ENCODE assay signal across 8 mouse cellular contexts in the genomic region with DNA sequence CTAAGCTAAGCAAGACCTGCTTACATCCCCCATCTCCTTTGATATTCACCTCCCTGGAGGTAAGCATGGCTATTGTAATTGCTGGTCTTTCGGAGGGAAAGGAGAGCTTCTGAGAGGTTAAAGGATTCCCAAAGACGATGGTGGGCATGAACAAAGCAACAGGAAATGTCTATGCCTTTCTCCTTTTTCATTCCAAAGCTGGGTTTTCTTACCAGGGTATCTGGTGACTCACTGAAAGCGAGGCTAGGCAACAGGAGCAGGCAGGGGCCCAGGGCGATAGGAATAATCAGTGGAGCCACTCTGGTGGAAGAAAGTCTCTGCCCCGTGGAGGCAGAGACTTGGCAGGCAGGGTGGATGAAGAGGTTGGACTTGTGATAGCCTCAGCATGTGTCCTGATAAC. TPM values are rescaled to one million over a fixed set of nuclear protein-coding genes. Genes with fewer than 3 reads are reported as not detected.
DNase-seq lines count a peak whose midpoint lies in the region; ATAC-seq and TF ChIP-seq lines count a peak whose summit lies in the region.

Gene Rerg, minus strand, starts transcription at position 272 of the 400 bp plus-strand sequence.

- H3K36me3 ChIP-seq in testis, adult 2 months (ENCODE audit: control insufficient read depth, insufficient read depth, low read length): no peaks in the 10 kb centered on the region
- H3K36me3 ChIP-seq in limb, embryonic 12.5 days: no peaks in the 10 kb centered on the region

- no peak for DNase-seq in frontal cortex, adult 2 months (ENCODE audit: extremely low spot score in 1 of 2, low spot score in 1 of 2)
- DNase-seq in testis, postnatal 14 days (ENCODE audit: low spot score): no peak
- DNase-seq in B cell, adult 2 months: no peak
- DNase-seq in left cerebral cortex, postnatal 4 days: no peak
- no peak for DNase-seq in left cerebral cortex, adult 18-20 months (ENCODE audit: low spot score in 2 of 2)

- no peak for TF ChIP-seq CTCF in testis, adult 2 months (IDR thresholded peaks at IDR 0.05; ENCODE audit: control insufficient read depth, insufficient read depth, insufficient replicate concordance, low read depth, low read length)

- 12% methylated on average over 5 of the region's 5 CpGs for WGBS in limb, embryonic 12.5 days

- H3K4me2 ChIP-seq in limb, embryonic 12.5 days: peak within 1 kb of the TSS; percentile 94

- no peaks in the 10 kb centered on the region for H3K9me3 ChIP-seq in limb, embryonic 12.5 days

- peak within 1 kb of the TSS; percentile 60 for H3K9ac ChIP-seq in limb, embryonic 12.5 days (replicated peaks)

- H3K4me3 ChIP-seq in testis, adult 2 months (ENCODE audit: control insufficient read depth, low read depth, low read length): peak within 1 kb of the TSS; percentile 90
- peak within 1 kb of the TSS; percentile 56 for H3K4me3 ChIP-seq in limb, embryonic 12.5 days (replicated peaks)

- TF ChIP-seq POLR2A in testis, adult 2 months (IDR thresholded peaks at IDR 0.05; ENCODE audit: control insufficient read depth, low read depth, low read length): no peak

- H3K27me3 ChIP-seq in testis, adult 2 months (ENCODE audit: control insufficient read depth, insufficient read depth, low read length): no peaks in the 10 kb centered on the region
- peaks cover 33% of the 10 kb centered on the region for H3K27me3 ChIP-seq in limb, embryonic 12.5 days

- peaks cover 4% of the 10 kb centered on the region for H3K4me1 ChIP-seq in testis, adult 2 months (ENCODE audit: control insufficient read depth, insufficient read depth, low read length)
- peaks cover 19% of the 10 kb centered on the region for H3K4me1 ChIP-seq in limb, embryonic 12.5 days (replicated peaks)

- no peak within 1 kb of the TSS for H3K27ac ChIP-seq in testis, adult 2 months (ENCODE audit: control insufficient read depth, insufficient read depth, low read depth, low read length)
- H3K27ac ChIP-seq in limb, embryonic 12.5 days: no peak within 1 kb of the TSS

- intact Hi-C loops in left cerebral cortex, postnatal 4 days (cut with DNase I): loop anchor here (10.0 kb wide), 2 partner anchors 185 to 305 kb away; no protein-coding TSS in a partner anchor

- ATAC-seq in frontal cortex, adult (ENCODE audit: low TSS enrichment): no peak
- ATAC-seq in limb, embryonic 12.5 days (ENCODE audit: insufficient number of reproducible peaks, insufficient read depth, low FRiP score, low TSS enrichment, low read depth): no peak

RNA-seq across cellular contexts. Expression of gene Rerg, which starts in this region (rescaled TPM):
- 18.4 and 22.2 TPM in 2 replicates for polyA plus RNA-seq in frontal cortex, adult 2 months (2012; rRNA removed)
- 2.8 and 3.4 TPM in 2 replicates for polyA plus RNA-seq in testis, adult 2 months (2012; rRNA removed)
- polyA plus RNA-seq in limb, embryonic 12.5 days (2016; fragmentation: Nextera tagmentation; extraction: Ambion mirVana): 4.3 and 5.1 TPM in 2 replicates
- total RNA-seq in left cerebral cortex, postnatal 4 days (2021): 10 to 100 TPM in 1 of 2 experiments, 1 to 10 TPM in 1; 9.2 to 11.0 TPM
- total RNA-seq in left cerebral cortex, adult 18-20 months (2021): 10 to 100 TPM in 1 of 2 experiments, 1 to 10 TPM in 1; 8.0 to 12.6 TPM
